Mouse (Mus musculus) cerebellum, adult 8-10 months (tissue): ENCODE measurements around the gene 0610037L13Rik.
A peak's percentile ranks its signal among the peaks of the same experiment; 100 is the strongest.

ENCODE experiments used
- DNase-seq: peaks from one replicate; pipeline ENCODE4 v3.0.0; 2022

Gene 0610037L13Rik

GRCm38 (mm10) chr4:107921152-107921695 is 31.6 kb downstream of the 0610037L13Rik start:
- no peak for DNase-seq

- no peak for DNase-seq
Observed at GRCm38 (mm10) chr4:107921952-107922351, 32.3 kb downstream of the 0610037L13Rik start.

GRCm38 (mm10) chr4:107923145-107923802 is 33.7 kb downstream of the 0610037L13Rik start, which contains the start of gene Cpt2:
TSS of gene Cpt2 (minus strand) at chr4:107923610.
- DNase-seq, result peak; percentile 75

- DNase-seq, result no peak
Observed at GRCm38 (mm10) chr4:107923803-107924194, 34.2 kb downstream of the 0610037L13Rik start.

- DNase-seq, result no peak
Observed at GRCm38 (mm10) chr4:107928269-107928668, 38.7 kb downstream of the 0610037L13Rik start.

- DNase-seq, result no peak
Observed at GRCm38 (mm10) chr4:107928726-107929125, 39.1 kb downstream of the 0610037L13Rik start.

GRCm38 (mm10) chr4:107931453-107931852 is 41.8 kb downstream of the 0610037L13Rik start:
- DNase-seq, result no peak

GRCm38 (mm10) chr4:107933239-107933638 is 43.6 kb downstream of the 0610037L13Rik start:
- DNase-seq, result no peak

- DNase-seq, result no peak
Observed at GRCm38 (mm10) chr4:107935254-107935653, 45.6 kb downstream of the 0610037L13Rik start.

GRCm38 (mm10) chr4:107937338-107937737 is 47.7 kb downstream of the 0610037L13Rik start:
- DNase-seq, result peak; percentile 55

- DNase-seq, result no peak
Observed at GRCm38 (mm10) chr4:107938124-107938523, 48.5 kb downstream of the 0610037L13Rik start.

- DNase-seq, result no peak
Observed at GRCm38 (mm10) chr4:107942741-107943140, 53.1 kb downstream of the 0610037L13Rik start.

- no peak for DNase-seq
Observed at GRCm38 (mm10) chr4:107944141-107944540, 54.5 kb downstream of the 0610037L13Rik start.
